Mouse (Mus musculus) brain, adult 2 months (tissue): ENCODE results near the gene Hoxc6.

Experiments used
- DNase-seq: peaks from one replicate; pipeline ENCODE4 v3.0.0; 2011; ENCODE audit warnings: low read depth, low spot score

The Hoxc6 gene

GRCm38 (mm10) chr15:102997939-102998355, at the start of gene Hoxc6:
TSS of gene Hoxc6 (plus strand) at chr15:102998257.
- DNase-seq: no peak

- DNase-seq: no peak
Observed at GRCm38 (mm10) chr15:102948842-102949241, 49.2 kb upstream of the Hoxc6 start.

- DNase-seq: no peak
Observed at GRCm38 (mm10) chr15:102949696-102950095, 48.4 kb upstream of the Hoxc6 start.

GRCm38 (mm10) chr15:102950877-102951276, 47.2 kb upstream of the Hoxc6 start:
- no peak for DNase-seq

DNA sequence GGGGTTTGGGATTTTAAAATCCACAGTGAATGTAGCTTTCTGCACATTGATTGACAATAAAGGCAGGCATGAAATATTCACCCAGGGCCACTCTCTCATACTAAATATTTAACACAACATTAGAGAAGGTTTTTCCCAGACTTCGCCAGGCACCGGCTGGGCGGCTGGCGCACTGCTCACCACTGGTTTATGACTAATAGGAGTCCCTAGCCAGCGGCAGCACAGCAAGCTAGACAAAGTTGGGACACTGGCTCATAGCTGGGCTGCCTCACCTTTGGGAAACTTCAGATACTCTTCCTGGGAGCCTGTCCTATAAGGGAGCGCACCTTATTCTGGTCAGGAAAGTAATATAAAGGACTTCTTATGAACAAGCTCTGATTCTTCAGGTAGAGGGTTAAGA, 44.5 kb upstream of the Hoxc6 start:
- no peak for DNase-seq

- no peak for DNase-seq
Observed at GRCm38 (mm10) chr15:102954192-102955006, 43.7 kb upstream of the Hoxc6 start, which contains the start of gene Hoxc11. TSS of gene Hoxc11 (plus strand) at chr15:102954427.

DNA sequence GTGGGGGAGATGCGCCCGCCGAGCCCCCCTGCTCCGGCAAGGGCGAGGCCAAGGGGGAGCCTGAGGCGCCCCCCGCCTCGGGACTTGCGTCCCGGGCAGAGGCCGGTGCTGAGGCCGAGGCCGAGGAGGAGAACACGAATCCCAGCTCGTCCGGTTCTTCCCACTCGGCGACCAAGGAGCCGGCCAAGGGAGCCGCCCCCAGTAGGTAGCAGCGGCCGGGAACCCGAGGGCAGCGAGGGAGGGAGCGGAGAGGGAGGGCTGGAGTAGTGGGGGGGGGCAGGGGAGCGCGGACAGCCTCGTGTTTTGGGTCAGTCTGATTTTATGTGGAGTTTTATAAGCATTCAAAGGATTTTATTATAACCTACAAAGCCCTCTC, 43.1 kb upstream of the Hoxc6 start:
- no peak for DNase-seq

- DNase-seq: no peak
Observed at GRCm38 (mm10) chr15:102955833-102956640, 42.0 kb upstream of the Hoxc6 start.

GRCm38 (mm10) chr15:102956906-102957305, 41.2 kb upstream of the Hoxc6 start:
- DNase-seq: no peak

DNA sequence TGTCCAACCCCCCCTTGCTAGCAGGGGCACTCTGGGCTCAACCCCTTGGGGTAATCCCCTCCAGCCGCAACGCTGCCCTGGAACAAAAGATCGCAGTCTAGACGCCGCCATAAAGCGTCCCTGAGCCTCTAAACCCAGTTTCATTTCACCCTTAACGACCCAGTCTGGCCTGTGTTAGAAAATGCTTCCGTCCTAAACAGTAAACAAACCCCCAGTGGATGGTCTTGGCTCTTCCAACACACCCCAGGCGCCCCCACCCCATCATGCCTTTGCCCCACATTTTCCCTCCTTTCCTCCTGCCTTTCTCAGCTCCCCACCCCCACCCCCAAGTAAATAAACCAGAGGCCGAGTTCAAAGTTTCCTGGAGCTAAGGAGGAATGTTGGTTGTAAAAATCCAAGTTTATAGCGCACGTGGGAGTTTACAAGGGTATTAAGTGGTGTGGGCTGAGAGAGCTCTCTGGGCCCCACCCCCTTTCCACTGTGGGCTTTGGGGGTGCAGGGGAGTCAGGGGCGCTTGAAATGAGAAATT, 38.3 kb upstream of the Hoxc6 start:
- no peak for DNase-seq

GRCm38 (mm10) chr15:102961728-102962127, 36.3 kb upstream of the Hoxc6 start:
- no peak for DNase-seq

- DNase-seq: no peak
Observed at GRCm38 (mm10) chr15:102962492-102962891, 35.6 kb upstream of the Hoxc6 start.

DNA sequence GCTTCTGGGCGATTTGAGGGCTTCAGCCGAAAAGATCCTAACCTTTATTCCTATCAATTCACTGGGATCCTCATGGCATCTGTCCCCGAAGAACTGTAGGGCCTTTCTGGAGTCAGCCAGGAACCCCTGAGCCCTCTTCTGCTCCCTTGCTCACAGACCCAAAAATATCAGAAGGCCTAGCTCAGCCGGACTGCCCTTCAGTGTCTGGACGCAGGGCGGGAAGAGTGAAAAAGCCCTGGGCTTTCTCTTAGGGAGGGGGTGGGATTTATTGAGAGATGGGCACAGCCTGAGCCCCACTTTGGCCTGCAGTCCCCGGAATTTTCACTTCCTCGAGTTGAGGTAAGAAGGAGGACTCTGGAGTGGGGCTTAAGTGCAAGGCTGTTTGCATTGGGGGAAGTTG, 34.8 kb upstream of the Hoxc6 start:
- no peak for DNase-seq

DNA sequence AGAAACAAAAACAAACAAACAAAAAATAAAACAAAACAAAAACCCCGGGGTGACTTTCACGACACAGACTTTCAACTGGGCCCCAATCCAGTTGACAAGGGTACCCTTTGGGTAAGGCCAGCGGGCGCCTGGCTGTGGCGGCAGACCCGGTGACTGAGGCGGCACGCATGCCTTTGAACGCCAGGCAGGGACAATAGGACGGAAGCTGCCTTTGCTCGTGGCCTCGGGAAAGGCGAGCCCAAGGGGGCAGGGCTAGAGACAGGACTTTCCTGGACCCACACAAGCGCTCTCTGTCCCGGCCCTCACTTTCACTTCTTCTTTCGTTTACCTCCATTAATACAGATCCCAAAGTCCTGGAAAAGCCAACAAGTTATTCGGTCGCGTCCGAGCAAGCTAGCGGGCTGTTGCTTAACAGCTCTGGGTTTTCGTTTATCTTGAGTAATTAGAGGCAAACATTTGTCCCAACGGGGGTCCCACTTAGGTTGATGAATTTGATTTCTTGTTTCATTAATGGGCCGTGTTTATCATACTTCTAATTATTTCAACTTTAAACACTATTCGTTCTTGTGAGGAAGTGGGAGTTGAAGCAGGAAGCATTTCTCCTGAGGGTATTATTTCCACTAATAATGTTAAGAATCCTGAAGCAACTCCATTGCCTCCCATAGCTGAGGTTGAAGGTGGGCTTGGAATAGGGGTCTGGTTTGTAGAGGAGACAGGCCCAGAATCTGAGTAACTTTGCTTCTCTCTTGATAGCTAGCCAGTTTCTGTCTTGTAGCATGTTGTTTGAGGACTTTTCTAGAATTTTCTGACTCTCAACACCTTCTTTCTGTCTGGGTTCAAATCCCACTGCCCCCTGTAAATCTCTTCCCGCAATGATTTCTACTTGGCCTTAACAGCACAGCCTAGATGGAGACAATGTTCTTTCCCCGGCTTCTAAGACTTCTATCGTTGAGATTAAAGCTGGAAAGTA, 34.1 kb upstream of the Hoxc6 start:
- DNase-seq: no peak

- DNase-seq: no peak
Observed at GRCm38 (mm10) chr15:102965003-102965891, 32.8 kb upstream of the Hoxc6 start.

- DNase-seq: peak; percentile 23
Observed at GRCm38 (mm10) chr15:102965892-102966775, 31.9 kb upstream of the Hoxc6 start.

DNA sequence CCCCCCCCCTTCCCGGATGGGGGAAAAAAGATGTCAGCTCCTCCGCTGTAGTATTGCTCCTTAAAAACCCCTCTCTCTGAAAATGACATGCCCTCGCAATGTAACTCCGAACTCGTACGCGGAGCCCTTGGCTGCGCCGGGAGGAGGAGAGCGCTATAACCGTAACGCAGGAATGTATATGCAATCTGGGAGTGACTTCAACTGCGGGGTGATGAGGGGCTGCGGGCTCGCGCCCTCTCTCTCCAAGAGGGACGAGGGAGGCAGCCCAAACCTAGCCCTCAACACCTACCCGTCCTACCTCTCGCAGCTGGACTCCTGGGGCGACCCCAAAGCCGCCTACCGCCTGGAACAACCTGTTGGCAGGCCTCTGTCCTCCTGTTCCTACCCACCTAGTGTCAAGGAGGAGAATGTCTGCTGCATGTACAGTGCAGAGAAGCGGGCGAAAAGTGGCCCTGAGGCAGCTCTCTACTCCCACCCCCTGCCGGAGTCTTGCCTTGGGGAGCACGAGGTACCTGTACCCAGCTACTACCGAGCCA, 31.2 kb upstream of the Hoxc6 start, which contains the start of gene Hoxc10:
Gene Hoxc10, plus strand, starts transcription at position 21 of the 536 bp plus-strand sequence.
- DNase-seq: no peak

DNA sequence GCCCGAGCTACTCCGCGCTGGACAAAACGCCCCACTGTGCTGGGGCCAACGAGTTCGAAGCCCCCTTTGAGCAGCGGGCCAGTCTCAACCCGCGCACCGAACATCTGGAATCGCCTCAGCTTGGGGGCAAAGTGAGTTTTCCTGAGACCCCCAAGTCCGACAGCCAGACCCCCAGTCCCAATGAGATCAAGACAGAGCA, 30.8 kb upstream of the Hoxc6 start, which contains the start of gene Hoxc5:
Gene Hoxc5, plus strand, starts transcription at position 132 of the 199 bp plus-strand sequence.
- no peak for DNase-seq
